Mouse (Mus musculus): ENCODE results near the gene Gm6176. TPM values are rescaled to one million over a fixed set of nuclear protein-coding genes. Genes with fewer than 3 reads are reported as not detected.
"Not testable (repeated sequence)": the region's sequence is repeated elsewhere in the genome, so short reads cannot be mapped to it uniquely, and the experiment has no call there.

Gm6176 gene
- not detected for total RNA-seq (2022)

- not testable (repeated sequence) for DNase-seq
These were observed at the start of gene Gm6176 for GRCm38 (mm10) chr7:22056205-22056604. Gm6176 (minus strand) TSS chr7:22056305.

- DNase-seq, result not testable (repeated sequence)
These were observed 12.7 kb upstream of the Gm6176 start, which contains the start of gene Vmn1r139 for GRCm38 (mm10) chr7:22068757-22069156. Vmn1r139 (plus strand) TSS chr7:22069057.

- not testable (repeated sequence) for DNase-seq
These were observed 27.3 kb downstream of the Gm6176 start, which contains the start of gene Vmn1r138 for GRCm38 (mm10) chr7:22028797-22029196. Vmn1r138 (minus strand) TSS chr7:22028897.

Other genes starting within 250 kb of the Gm6176 start
- gene Vmn1r135, start 224.0 kb downstream of the Gm6176 start, total RNA-seq (2022), result not detected
- not detected for gene Gm5725, start 212.0 kb downstream of the Gm6176 start, total RNA-seq (2022)
- not detected for gene Gm5891, start 135.0 kb downstream of the Gm6176 start, total RNA-seq (2022)
- gene Vmn1r137, start 61.7 kb downstream of the Gm6176 start, total RNA-seq (2022), result not detected
- not detected for gene Vmn1r138, start 27.4 kb downstream of the Gm6176 start, total RNA-seq (2022)
- gene Vmn1r139, start 12.8 kb upstream of the Gm6176 start, total RNA-seq (2022), result not detected
- not detected for gene Gm16451, start 61.9 kb upstream of the Gm6176 start, total RNA-seq (2022)
- gene Gm10666, start 78.4 kb upstream of the Gm6176 start, total RNA-seq (2022), result not detected
- gene Vmn1r142, start 107.7 kb upstream of the Gm6176 start, total RNA-seq (2022), result not detected
- not detected for gene Vmn1r143, start 133.1 kb upstream of the Gm6176 start, total RNA-seq (2022)
- not detected for gene Gm8653, start 145.0 kb upstream of the Gm6176 start, total RNA-seq (2022)
- not detected for gene Gm8453, start 173.2 kb upstream of the Gm6176 start, total RNA-seq (2022)

Data from adrenal gland, adult 8-10 months (tissue).